Mouse (Mus musculus) kidney, postnatal 0 days (tissue): ENCODE measurements around the gene Chrm5. TPM values are rescaled to one million over a fixed set of nuclear protein-coding genes. Genes with fewer than 3 reads are reported as not detected.

ENCODE experiments used
- ATAC-seq: fragments of 200-750 bp; cut with Nextera tagmentation; replicated peaks from 2 replicates; pipeline ENCODE4 v1.8.0; 2017; ENCODE audit warnings: low read depth, moderate number of reproducible peaks, moderate TSS enrichment, moderate library complexity; ENCODE audit not compliant: low FRiP score
- DNase-seq: peaks from one replicate; pipeline ENCODE4 v3.0.0-alpha.2; 2016; ENCODE audit warnings: low spot score
- H3K27ac ChIP-seq: fragments of 300-500 bp; sonication (generic); 2 replicates; pipeline ENCODE4 v1.5.1; 2014; ENCODE audit warnings: mild to moderate bottlenecking
- H3K27me3 ChIP-seq: fragments of 300-500 bp; sonication (generic); 2 replicates; pipeline ENCODE4 v1.6.1; 2014; ENCODE audit warnings: low read length, mixed read lengths; ENCODE audit not compliant: insufficient read depth
- H3K36me3 ChIP-seq: fragments of 300-500 bp; sonication (generic); 2 replicates; pipeline ENCODE4 v1.6.1; 2014; ENCODE audit warnings: low read length, mixed read lengths; ENCODE audit not compliant: insufficient read depth
- H3K4me1 ChIP-seq: fragments of 300-500 bp; sonication (generic); replicated peaks from 2 replicates; pipeline ENCODE4 v1.6.1; 2014; ENCODE audit warnings: antibody characterized with exemption, low read length, mixed read lengths; ENCODE audit not compliant: insufficient read depth
- H3K4me2 ChIP-seq: fragments of 300-500 bp; sonication (generic); 2 replicates; pipeline ENCODE4 v1.6.1; 2014; ENCODE audit warnings: mild to moderate bottlenecking, low read length, moderate library complexity, mixed read lengths
- H3K4me3 ChIP-seq: fragments of 300-500 bp; sonication (generic); replicated peaks from 2 replicates; pipeline ENCODE4 v1.5.1; 2014; ENCODE audit warnings: low read depth, low read length
- H3K9ac ChIP-seq: fragments of 300-500 bp; sonication (generic); 2 replicates; pipeline ENCODE4 v1.6.1; 2014; ENCODE audit warnings: low read depth, low read length
- H3K9me3 ChIP-seq: fragments of 300-500 bp; sonication (generic); replicated peaks from 2 replicates; pipeline ENCODE4 v1.6.1; 2016; ENCODE audit warnings: low read length, inconsistent platforms, mixed read lengths
- CTCF ChIP-seq: IDR thresholded peaks from 2 replicates; pipeline ENCODE4 v1.5.1; 2016; ENCODE audit warnings: antibody characterized with exemption, low read depth, mild to moderate bottlenecking, moderate library complexity
- WGBS: fragments of 180-500 bp; shearing (Covaris S2); extraction: QIAGEN DNeasy Blood & Tissue Kit; methylation state at CpG from one replicate; pipeline ENCODE4 v1.1.7; 2014; 5-methylcytosine and 5-hydroxymethylcytosine counted together
- polyA plus RNA-seq: library from polyadenylated mRNA; unstranded; fragments of >200 nt; fragmentation: Nextera tagmentation; extraction: Ambion mirVana; gene quantifications from 2 replicates; pipeline ENCODE4 v1.2.1, GENCODE M21; 2015

Gene Chrm5
- polyA plus RNA-seq, 1 experiment from 2014 or later = not detected

DNA sequence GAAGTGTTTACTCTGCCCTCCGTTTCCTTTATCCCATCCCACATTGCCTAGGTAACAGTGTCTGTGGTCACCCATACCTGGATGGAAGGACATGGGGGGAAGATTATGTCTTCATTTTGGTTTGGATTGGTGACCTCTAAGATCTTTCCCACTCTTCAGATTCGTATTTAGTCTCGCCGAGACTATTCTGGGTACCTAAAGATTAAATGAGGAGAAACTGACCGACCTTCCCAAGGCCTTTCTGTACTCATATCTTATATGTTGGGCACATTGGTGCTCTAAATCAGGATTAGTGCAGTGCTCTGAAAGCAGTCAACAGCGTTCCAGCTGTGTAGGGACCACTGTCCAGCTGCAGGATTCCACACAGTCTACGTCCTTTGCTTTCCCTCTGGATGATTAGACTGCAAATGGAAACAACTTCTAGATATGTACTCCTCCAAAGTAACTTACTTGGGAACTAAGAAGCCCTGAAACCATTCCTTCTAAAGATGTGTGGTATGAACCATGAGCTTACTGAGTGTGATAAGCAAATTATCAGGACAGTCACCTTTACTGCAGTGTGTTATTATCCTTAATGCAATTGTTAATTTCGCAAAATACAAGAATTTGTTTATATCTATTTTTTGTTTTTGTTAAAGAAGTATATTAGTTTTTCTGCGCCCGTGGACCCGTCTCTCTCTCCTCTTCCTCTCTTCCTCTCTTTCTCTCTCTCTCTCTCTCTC lies 13.1 kb upstream of the Chrm5 start:
- peak overlapping the region; percentile 99 for H3K27ac ChIP-seq
- no peaks in the 10 kb centered on the region for H3K27me3 ChIP-seq
- TF ChIP-seq CTCF = no peak
- DNase-seq (peak; percentile 22), ATAC-seq (no peak)
- H3K4me1 ChIP-seq = 0 out of 2 replicates have a peak, but pooled peaks cover 5% of the 10 kb centered on the region
- 40% methylated on average over 11 of the region's 11 CpGs for WGBS
- H3K9me3 ChIP-seq = no peaks in the 10 kb centered on the region
- peak overlapping the region; percentile 99 for H3K9ac ChIP-seq
- H3K36me3 ChIP-seq = no peaks in the 10 kb centered on the region
- H3K4me2 ChIP-seq = peak overlapping the region; percentile 84
- H3K4me3 ChIP-seq = peak overlapping the region; percentile 78

DNA sequence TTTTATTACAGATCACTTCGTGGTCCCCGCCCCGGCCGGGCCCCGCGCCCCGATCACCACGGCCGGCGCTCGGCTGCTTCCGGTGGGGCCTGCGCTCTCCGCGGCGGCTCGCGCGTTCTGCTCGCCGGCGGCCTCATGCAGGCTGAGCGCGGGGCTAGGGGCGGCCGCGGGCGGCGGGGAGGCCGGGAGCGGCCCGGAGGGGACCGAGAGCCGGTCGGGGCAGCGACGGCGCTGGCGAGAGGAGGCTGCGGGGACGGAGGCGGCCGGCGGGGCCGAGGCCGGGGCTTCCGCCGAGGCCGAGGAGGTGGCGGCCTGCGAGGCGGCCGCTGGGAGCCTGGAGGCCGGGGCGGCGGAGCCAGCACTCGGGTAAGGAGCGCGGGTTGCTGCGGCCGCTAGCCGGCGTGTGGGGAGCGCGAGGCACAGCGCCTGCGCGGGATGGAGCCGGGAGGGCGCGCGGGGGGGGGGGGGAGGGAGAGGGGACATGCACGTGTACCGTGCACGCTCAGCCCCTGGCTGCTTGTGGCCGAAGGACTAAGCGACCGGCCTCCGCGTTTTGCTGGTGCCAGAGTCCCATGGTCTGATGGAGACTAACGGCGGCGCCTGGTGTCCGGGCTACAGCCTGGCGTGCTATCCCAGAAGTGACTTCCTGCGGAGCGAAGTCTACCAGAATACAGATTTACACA lies 12.4 kb upstream of the Chrm5 start, which contains the start of gene Aven:
TSS of gene Aven (plus strand) at position 109 of the 683 bp plus-strand sequence.
- under 1% methylated on average over 59 of the region's 87 CpGs for WGBS
- no peak for TF ChIP-seq CTCF
- H3K27me3 ChIP-seq = no peaks in the 10 kb centered on the region
- H3K4me1 ChIP-seq = 0 out of 2 replicates have a peak, but pooled peaks cover 5% of the 10 kb centered on the region
- H3K4me2 ChIP-seq = peak within 1 kb of the TSS; percentile 84
- H3K36me3 ChIP-seq = no peaks in the 10 kb centered on the region
- H3K4me3 ChIP-seq = peak within 1 kb of the TSS; percentile 78
- H3K9ac ChIP-seq = peak within 1 kb of the TSS; percentile 99
- ATAC-seq (peak; percentile 96), DNase-seq (peak; percentile 93)
- H3K27ac ChIP-seq = peak within 1 kb of the TSS; percentile 99
- no peaks in the 10 kb centered on the region for H3K9me3 ChIP-seq

DNA sequence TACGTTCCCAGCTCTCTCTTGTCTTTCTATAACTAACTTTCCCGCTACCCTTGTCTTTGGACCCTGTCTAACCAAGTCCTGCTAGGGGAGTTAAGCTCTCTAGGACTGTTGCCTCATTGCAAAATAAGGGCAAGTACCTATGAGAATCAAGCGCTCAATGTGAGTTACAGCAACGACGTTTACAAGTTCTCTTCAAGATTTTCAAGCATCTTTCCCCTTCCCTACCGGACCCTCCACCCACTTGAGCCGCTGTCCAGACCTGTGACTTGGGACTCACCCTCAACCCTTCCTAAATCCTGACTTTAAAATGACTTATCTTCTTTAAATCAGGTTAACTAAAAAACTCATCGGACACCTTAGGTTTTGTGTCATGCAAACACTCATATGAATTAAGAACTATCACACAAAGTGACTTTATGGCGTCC lies 11.9 kb upstream of the Chrm5 start:
- H3K4me3 ChIP-seq = peak overlapping the region; percentile 78
- H3K9ac ChIP-seq = peak overlapping the region; percentile 99
- no peaks in the 10 kb centered on the region for H3K36me3 ChIP-seq
- peak overlapping the region; percentile 99 for H3K27ac ChIP-seq
- no peak for ATAC-seq
- H3K4me1 ChIP-seq = 0 out of 2 replicates have a peak, but pooled peaks cover 5% of the 10 kb centered on the region
- no peak for TF ChIP-seq CTCF
- no peaks in the 10 kb centered on the region for H3K9me3 ChIP-seq
- WGBS = 7% methylated on average over 9 of the region's 9 CpGs
- peak overlapping the region; percentile 84 for H3K4me2 ChIP-seq
- H3K27me3 ChIP-seq = no peaks in the 10 kb centered on the region
- peak; percentile 59 for DNase-seq

DNA sequence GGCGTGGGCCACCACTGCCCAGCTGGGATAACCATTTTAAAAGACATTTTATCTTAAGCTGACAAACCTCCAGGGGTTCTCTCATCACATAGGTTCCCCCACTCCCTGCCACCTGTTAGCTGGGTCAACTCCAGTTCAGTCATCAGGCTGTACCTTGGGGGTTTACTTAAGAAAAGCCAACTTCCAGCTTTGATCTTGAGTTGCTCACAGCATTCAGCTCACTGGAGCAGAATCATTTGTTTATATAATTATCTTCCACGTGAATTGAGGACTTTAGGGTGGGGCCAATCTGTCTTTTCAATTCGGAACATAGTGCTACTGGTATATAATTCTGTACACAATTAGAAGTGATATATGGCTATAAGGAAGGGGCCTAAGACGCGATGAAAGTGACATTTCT lies 11.1 kb upstream of the Chrm5 start:
- 73% methylated on average over 5 of the region's 5 CpGs for WGBS
- H3K36me3 ChIP-seq = no peaks in the 10 kb centered on the region
- H3K27ac ChIP-seq = no peak overlapping the region
- no peak for ATAC-seq
- no peak overlapping the region for H3K4me3 ChIP-seq
- no peak overlapping the region for H3K4me2 ChIP-seq
- 0 out of 2 replicates have a peak overlapping the region, but pooled peaks have one; percentile 99 for H3K9ac ChIP-seq
- no peaks in the 10 kb centered on the region for H3K9me3 ChIP-seq
- no peak for DNase-seq
- TF ChIP-seq CTCF = no peak
- H3K27me3 ChIP-seq = no peaks in the 10 kb centered on the region
- H3K4me1 ChIP-seq = 0 out of 2 replicates have a peak, but pooled peaks cover 5% of the 10 kb centered on the region

DNA sequence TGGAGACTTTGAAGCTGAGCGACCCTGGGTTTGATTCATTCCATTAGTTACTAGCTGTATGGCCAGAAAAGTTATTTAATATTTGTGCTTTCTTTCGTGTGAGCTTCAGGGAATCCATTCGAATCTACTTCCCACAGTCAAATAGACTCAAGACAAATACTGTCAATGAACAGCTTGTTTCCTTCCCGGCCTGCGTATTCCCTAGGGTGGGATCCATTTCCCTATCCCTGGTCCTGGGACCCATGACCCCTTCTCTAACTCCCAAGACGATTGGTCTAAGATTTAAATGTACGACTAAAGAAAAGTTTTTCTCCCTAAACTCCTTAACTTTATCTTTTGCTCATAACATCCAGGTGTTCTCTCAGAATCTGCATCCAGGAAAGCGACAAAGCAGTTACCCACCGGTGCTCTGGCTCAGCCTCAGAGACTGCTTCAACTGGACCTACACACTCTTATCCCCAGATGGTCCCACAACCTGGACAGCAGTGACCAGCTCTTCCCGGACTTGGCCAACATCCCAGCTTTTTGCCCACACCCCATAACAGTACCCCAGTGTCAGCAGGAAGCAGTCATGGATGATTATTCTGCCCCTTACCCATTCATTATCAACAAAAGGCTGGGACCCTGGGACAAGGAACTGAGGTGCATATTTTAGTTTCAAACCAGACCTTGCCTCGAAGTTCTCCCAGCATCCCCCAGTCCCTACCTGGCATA lies 10.1 kb upstream of the Chrm5 start:
- DNase-seq (no peak), ATAC-seq (no peak)
- no peaks in the 10 kb centered on the region for H3K27me3 ChIP-seq
- no peaks in the 10 kb centered on the region for H3K9me3 ChIP-seq
- no peak overlapping the region for H3K27ac ChIP-seq
- TF ChIP-seq CTCF = no peak
- 57% methylated on average over 11 of the region's 11 CpGs for WGBS
- H3K4me3 ChIP-seq = no peak overlapping the region
- H3K4me2 ChIP-seq = no peak overlapping the region
- H3K36me3 ChIP-seq = no peaks in the 10 kb centered on the region
- H3K4me1 ChIP-seq = 0 out of 2 replicates have a peak, but pooled peaks cover 5% of the 10 kb centered on the region
- no peak overlapping the region for H3K9ac ChIP-seq

DNA sequence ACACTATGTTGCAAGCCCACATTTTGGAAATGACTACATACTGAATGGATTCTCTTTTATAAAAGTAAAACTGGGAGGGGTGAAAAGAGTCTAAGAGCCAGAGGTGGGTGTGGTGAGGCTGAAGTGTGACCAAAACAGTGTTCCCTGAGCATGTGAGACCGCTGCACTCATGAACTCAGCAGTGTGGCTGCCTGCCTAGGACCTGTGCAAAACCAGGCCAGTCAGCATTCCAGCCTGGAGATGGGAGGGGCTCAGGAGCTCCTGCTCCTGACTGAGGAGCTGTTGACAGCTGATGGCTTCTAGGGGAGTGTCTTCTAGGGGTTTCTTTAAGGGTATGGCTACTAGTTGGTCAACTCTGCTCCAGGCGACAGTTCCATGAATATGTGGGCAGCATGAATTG lies 4.3 kb upstream of the Chrm5 start:
- Histone ChIP-seq H3K9ac (no peak overlapping the region), H3K4me2 (no peak overlapping the region), H3K27me3 (no peaks in the 10 kb centered on the region), H3K36me3 (no peaks in the 10 kb centered on the region), H3K27ac (no peak overlapping the region), H3K4me1 (no peaks in the 10 kb centered on the region), H3K4me3 (no peak overlapping the region), H3K9me3 (no peaks in the 10 kb centered on the region)
- no peak for TF ChIP-seq CTCF
- 78% methylated on average over 2 of the region's 2 CpGs for WGBS
- DNase-seq (no peak), ATAC-seq (peak; percentile 62; the same call in 1 of the 2 replicates)
